Mouse (Mus musculus): ENCODE data around the gene Sntg2. TPM values are rescaled to one million over a fixed set of nuclear protein-coding genes. Genes with fewer than 3 reads are reported as not detected.

The Sntg2 gene
- total and polyA plus RNA-seq, 3 experiments = not detected

- H3K27me3 ChIP-seq (replicated peaks) = no peaks in the 10 kb centered on the region
- H3K4me2 ChIP-seq (ENCODE audit: insufficient read depth, low read depth, poor library complexity, severe bottlenecking) = no peak overlapping the region
- dilution Hi-C loops (cut with MboI; ENCODE audit: extremely low pct_ligation_motif_present, extremely low pct_unique_long_range_greater_than_20kb, low sequenced_read_pairs) (no loop called here), in situ Hi-C loops (cut with MboI; ENCODE audit: low pct_ligation_motif_present, low pct_unique_long_range_greater_than_20kb, low sequenced_read_pairs) (no loop called here)
- H3K9ac ChIP-seq (ENCODE audit: insufficient read depth, low read depth) = no peak overlapping the region
- TF ChIP-seq HCFC1 (IDR thresholded peaks at IDR 0.05; ENCODE audit: low read depth, low read length) = no peak
- TF ChIP-seq RCOR1 (conservative IDR thresholded peaks at IDR 0.05; ENCODE audit: low read depth, low read length) = no peak
- no peak for TF ChIP-seq ETS1 (conservative IDR thresholded peaks at IDR 0.05; ENCODE audit: low read depth, low read length)
- TF ChIP-seq IRF4 (IDR thresholded peaks at IDR 0.05; ENCODE audit: low read depth, low read length) = no peak
- TF ChIP-seq CHD1 (IDR thresholded peaks at IDR 0.05; ENCODE audit: low read depth, low read length) = no peak
- TF ChIP-seq USF2 (conservative IDR thresholded peaks at IDR 0.05; ENCODE audit: low read depth, low read length) = no peak
- TF ChIP-seq KAT2A (IDR thresholded peaks at IDR 0.05; ENCODE audit: insufficient replicate concordance, low read length) = no peak
- TF ChIP-seq MXI1 (IDR thresholded peaks at IDR 0.05; ENCODE audit: low read depth, low read length) = no peak
- no peak for TF ChIP-seq CTCF (conservative IDR thresholded peaks at IDR 0.05 in 1 of 2, IDR thresholded peaks at IDR 0.05 in 1 of 2; ENCODE audit: low read depth in 2 of 2, low read length in 2 of 2)
- no peak for TF ChIP-seq ZMIZ1 (IDR thresholded peaks at IDR 0.05; ENCODE audit: low read depth, low read length)
- TF ChIP-seq GABPA (IDR thresholded peaks at IDR 0.05; ENCODE audit: insufficient replicate concordance, low read depth, low read length) = no peak
- no peak for TF ChIP-seq RAD21 (IDR thresholded peaks at IDR 0.05; ENCODE audit: low read depth, low read length)
- TF ChIP-seq ELF1 (IDR thresholded peaks at IDR 0.05; ENCODE audit: low read depth, low read length) = no peak
- no peak for TF ChIP-seq MAFK (IDR thresholded peaks at IDR 0.05; ENCODE audit: insufficient replicate concordance, low read length)
- DNase-seq (ENCODE audit: extremely low read depth) = no peak
- H3K36me3 ChIP-seq (replicated peaks in 1 of 2; ENCODE audit: control insufficient read depth in 1 of 2, insufficient read depth in 1 of 2, low read length in 1 of 2) = no peaks in the 10 kb centered on the region
- H3K27ac ChIP-seq (ENCODE audit: insufficient read depth, low read depth) = no peak overlapping the region
- H3K79me2 ChIP-seq (replicated peaks; ENCODE audit: control insufficient read depth, extremely low read depth, insufficient read depth, poor library complexity, severe bottlenecking) = no peaks in the 10 kb centered on the region
- no peaks in the 10 kb centered on the region for H3K9me3 ChIP-seq (replicated peaks; ENCODE audit: low read length)
- no peaks in the 10 kb centered on the region for H3K4me1 ChIP-seq (ENCODE audit: control insufficient read depth in 1 of 2, insufficient read depth in 2 of 2)
- no peak overlapping the region for H3K4me3 ChIP-seq (replicated peaks in 1 of 3; ENCODE audit: low read depth in 2 of 3, low read length in 2 of 3, poor library complexity in 1 of 3)
Observed at GRCm38 (mm10) chr12:30214761-30215160, 158.4 kb downstream of the Sntg2 start.

GRCm38 (mm10) chr12:30210388-30210787, 162.8 kb downstream of the Sntg2 start:
- dilution Hi-C loops (cut with MboI; ENCODE audit: extremely low pct_ligation_motif_present, extremely low pct_unique_long_range_greater_than_20kb, low sequenced_read_pairs) (no loop called here), in situ Hi-C loops (cut with MboI; ENCODE audit: low pct_ligation_motif_present, low pct_unique_long_range_greater_than_20kb, low sequenced_read_pairs) (no loop called here)
- no peaks in the 10 kb centered on the region for H3K27me3 ChIP-seq (replicated peaks)
- no peak for DNase-seq (ENCODE audit: extremely low read depth)
- no peaks in the 10 kb centered on the region for H3K9me3 ChIP-seq (replicated peaks; ENCODE audit: low read length)
- H3K4me3 ChIP-seq (replicated peaks in 1 of 3; ENCODE audit: low read depth in 2 of 3, low read length in 2 of 3, poor library complexity in 1 of 3) = no peak overlapping the region
- no peak overlapping the region for H3K9ac ChIP-seq (ENCODE audit: insufficient read depth, low read depth)
- no peaks in the 10 kb centered on the region for H3K36me3 ChIP-seq (replicated peaks in 1 of 2; ENCODE audit: control insufficient read depth in 1 of 2, insufficient read depth in 1 of 2, low read length in 1 of 2)
- H3K4me2 ChIP-seq (ENCODE audit: insufficient read depth, low read depth, poor library complexity, severe bottlenecking) = no peak overlapping the region
- H3K79me2 ChIP-seq (replicated peaks; ENCODE audit: control insufficient read depth, extremely low read depth, insufficient read depth, poor library complexity, severe bottlenecking) = no peaks in the 10 kb centered on the region
- TF ChIP-seq UBTF (IDR thresholded peaks at IDR 0.05; ENCODE audit: low read depth, low read length) = no peak
- TF ChIP-seq ZKSCAN1 (IDR thresholded peaks at IDR 0.05; ENCODE audit: borderline replicate concordance, low read depth, low read length) = no peak
- no peak for TF ChIP-seq ZMIZ1 (IDR thresholded peaks at IDR 0.05; ENCODE audit: low read depth, low read length)
- no peak for TF ChIP-seq PAX5 (IDR thresholded peaks at IDR 0.05; ENCODE audit: low read length)
- TF ChIP-seq HCFC1 (IDR thresholded peaks at IDR 0.05; ENCODE audit: low read depth, low read length) = no peak
- TF ChIP-seq POLR2AphosphoS2 (IDR thresholded peaks at IDR 0.05; ENCODE audit: low read depth, low read length) = no peak
- no peaks in the 10 kb centered on the region for H3K4me1 ChIP-seq (ENCODE audit: control insufficient read depth in 1 of 2, insufficient read depth in 2 of 2)
- H3K27ac ChIP-seq (ENCODE audit: insufficient read depth, low read depth) = no peak overlapping the region

Data from CH12.LX (cell line).